In the genomic region with DNA sequence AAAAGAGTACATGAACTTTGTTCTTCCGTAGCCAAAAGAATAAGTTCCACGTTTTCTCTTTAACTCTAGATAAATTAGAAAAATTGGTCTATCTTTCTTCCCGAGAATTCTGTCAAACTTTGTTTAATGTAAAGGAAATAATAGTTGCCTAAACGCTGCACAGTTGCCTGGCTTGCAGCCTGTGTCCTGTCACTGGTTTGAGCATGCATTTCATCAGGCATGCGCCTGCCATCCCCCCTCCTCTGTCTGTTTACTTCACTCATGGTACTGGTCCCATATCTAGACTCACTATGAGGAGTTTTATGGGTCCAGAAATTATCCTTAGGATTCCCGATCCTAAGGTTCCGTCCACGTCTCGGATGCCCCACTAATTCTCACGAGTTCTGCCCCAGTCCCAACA, we compare ENCODE assay signal across 18 mouse cellular contexts.
DNase-seq lines count a peak whose midpoint lies in the region; ATAC-seq lines count a peak whose summit lies in the region.
"Had no signal": no experiment of that assay in that cellular context is flagged by ENCODE, and none has a peak within 500 bp of the region (broad histone marks: within the 10 kb centered on the region; RNA-seq: fewer than 3 reads in every experiment).

No protein-coding gene starts in this region.

- 84% methylated on average over 10 of the region's 10 CpGs for WGBS in forebrain, embryonic 15.5 days
- WGBS in forebrain, embryonic 16.5 days = 79% methylated on average over 10 of the region's 10 CpGs
- WGBS in lung, embryonic 16.5 days = 43% methylated on average over 10 of the region's 10 CpGs
- WGBS in intestine, embryonic 15.5 days = 43% methylated on average over 10 of the region's 10 CpGs

- H3K36me3 ChIP-seq in forebrain, embryonic 15.5 days = no peaks in the 10 kb centered on the region
- H3K36me3 ChIP-seq in forebrain, embryonic 16.5 days (ENCODE audit: control insufficient read depth, insufficient read depth) = no peaks in the 10 kb centered on the region
- H3K36me3 ChIP-seq in lung, embryonic 16.5 days (ENCODE audit: control insufficient read depth, insufficient read depth, low read length) = no peaks in the 10 kb centered on the region
- H3K36me3 ChIP-seq in intestine, embryonic 15.5 days = no peaks in the 10 kb centered on the region
- H3K36me3 ChIP-seq: embryonic facial prominence, embryonic 13.5 days; heart, embryonic 13.5 days; hindbrain, embryonic 12.5 days had no signal

- H3K9me3 ChIP-seq in forebrain, embryonic 15.5 days = no peaks in the 10 kb centered on the region
- no peaks in the 10 kb centered on the region for H3K9me3 ChIP-seq in forebrain, embryonic 16.5 days (ENCODE audit: control insufficient read depth, low read length)
- no peaks in the 10 kb centered on the region for H3K9me3 ChIP-seq in lung, embryonic 16.5 days (ENCODE audit: control insufficient read depth, low read length)
- no peaks in the 10 kb centered on the region for H3K9me3 ChIP-seq in intestine, embryonic 15.5 days
- H3K9me3 ChIP-seq: embryonic facial prominence, embryonic 13.5 days; forebrain, embryonic 13.5 days; heart, embryonic 13.5 days; hindbrain, embryonic 12.5 days had no signal

- ATAC-seq in forebrain, embryonic 15.5 days (replicated peaks) = no peak
- ATAC-seq in forebrain, embryonic 16.5 days = no peak
- peak; percentile 86 for ATAC-seq in lung, embryonic 16.5 days (ENCODE audit: low read depth)
- ATAC-seq in intestine, embryonic 15.5 days = peak; percentile 71; the same call in 1 of the 2 replicates

- H3K27me3 ChIP-seq in forebrain, embryonic 15.5 days = no peaks in the 10 kb centered on the region
- H3K27me3 ChIP-seq in forebrain, embryonic 16.5 days (replicated peaks; ENCODE audit: control insufficient read depth, insufficient read depth, low read length) = no peaks in the 10 kb centered on the region
- H3K27me3 ChIP-seq in lung, embryonic 16.5 days (ENCODE audit: control insufficient read depth, insufficient read depth, low read depth, low read length) = no peaks in the 10 kb centered on the region
- no peaks in the 10 kb centered on the region for H3K27me3 ChIP-seq in intestine, embryonic 15.5 days (replicated peaks)
- H3K27me3 ChIP-seq: embryonic facial prominence, embryonic 13.5 days; forebrain, embryonic 13.5 days; heart, embryonic 13.5 days; hindbrain, embryonic 12.5 days had no signal

- DNase-seq in lung, postnatal 36 days = no peak
- DNase-seq in yolk sac, embryonic 10.5 days (ENCODE audit: low spot score) = no peak
- no peak for DNase-seq in layer of hippocampus, postnatal 36 days
- DNase-seq: adrenal gland, postnatal 10 days; cerebellum, adult 11-12 months; cerebellum, adult 9-10 months; cerebellum, postnatal 25 days; gastrocnemius, postnatal 36 days; heart, adult 11 months; heart, postnatal 4 days had no signal

- H3K4me3 ChIP-seq in forebrain, embryonic 15.5 days = no peak overlapping the region
- no peak overlapping the region for H3K4me3 ChIP-seq in forebrain, embryonic 16.5 days (replicated peaks; ENCODE audit: low read length)
- no peak overlapping the region for H3K4me3 ChIP-seq in lung, embryonic 16.5 days (ENCODE audit: low read length)
- no peak overlapping the region for H3K4me3 ChIP-seq in intestine, embryonic 15.5 days (replicated peaks)
- H3K4me3 ChIP-seq: embryonic facial prominence, embryonic 13.5 days; forebrain, embryonic 13.5 days; heart, embryonic 13.5 days; hindbrain, embryonic 12.5 days had no signal

- peaks cover 15% of the 10 kb centered on the region for H3K4me1 ChIP-seq in forebrain, embryonic 15.5 days
- H3K4me1 ChIP-seq in forebrain, embryonic 16.5 days (replicated peaks; ENCODE audit: control insufficient read depth, insufficient read depth, low read length) = peaks cover 7% of the 10 kb centered on the region
- H3K4me1 ChIP-seq in lung, embryonic 16.5 days (replicated peaks; ENCODE audit: control insufficient read depth, insufficient read depth, low read length) = 0 out of 2 replicates have a peak, but pooled peaks cover 3% of the 10 kb centered on the region
- 0 out of 2 replicates have a peak, but pooled peaks cover 3% of the 10 kb centered on the region for H3K4me1 ChIP-seq in intestine, embryonic 15.5 days (replicated peaks)
- H3K4me1 ChIP-seq: hindbrain, embryonic 12.5 days had no signal

- H3K4me2 ChIP-seq in forebrain, embryonic 15.5 days (replicated peaks) = no peak overlapping the region
- H3K4me2 ChIP-seq in forebrain, embryonic 16.5 days (ENCODE audit: low read length) = no peak overlapping the region
- no peak overlapping the region for H3K4me2 ChIP-seq in lung, embryonic 16.5 days (ENCODE audit: low read depth, low read length)
- no peak overlapping the region for H3K4me2 ChIP-seq in intestine, embryonic 15.5 days (replicated peaks)
- H3K4me2 ChIP-seq: embryonic facial prominence, embryonic 13.5 days; forebrain, embryonic 13.5 days; heart, embryonic 13.5 days; hindbrain, embryonic 12.5 days had no signal

- peak overlapping the region; percentile 48 for H3K27ac ChIP-seq in forebrain, embryonic 15.5 days (replicated peaks)
- no peak overlapping the region for H3K27ac ChIP-seq in forebrain, embryonic 16.5 days (ENCODE audit: low read length)
- H3K27ac ChIP-seq in lung, embryonic 16.5 days (ENCODE audit: low read length) = no peak overlapping the region
- H3K27ac ChIP-seq in intestine, embryonic 15.5 days = no peak overlapping the region
- H3K27ac ChIP-seq: embryonic facial prominence, embryonic 13.5 days; heart, embryonic 13.5 days; hindbrain, embryonic 12.5 days had no signal

- H3K9ac ChIP-seq in forebrain, embryonic 15.5 days (replicated peaks) = no peak overlapping the region
- H3K9ac ChIP-seq in forebrain, embryonic 16.5 days (replicated peaks; ENCODE audit: low read depth, low read length) = no peak overlapping the region
- H3K9ac ChIP-seq in lung, embryonic 16.5 days (ENCODE audit: low read length) = no peak overlapping the region
- no peak overlapping the region for H3K9ac ChIP-seq in intestine, embryonic 15.5 days
- H3K9ac ChIP-seq: embryonic facial prominence, embryonic 13.5 days; forebrain, embryonic 13.5 days; heart, embryonic 13.5 days; hindbrain, embryonic 12.5 days had no signal

Comparison
In these comparisons a context has a peak if more than half of its experiments do, and no peak if none do; other contexts are left out.
1. ATAC-seq: peak in lung, embryonic 16.5 days (single experiment) and intestine, embryonic 15.5 days (single experiment); none in forebrain, embryonic 15.5 days (single experiment) and forebrain, embryonic 16.5 days (single experiment).